Mouse (Mus musculus) layer of hippocampus, adult 2 months (tissue): ENCODE measurements around the gene Eno2. TPM values are rescaled to one million over a fixed set of nuclear protein-coding genes. Genes with fewer than 3 reads are reported as not detected.

Experiments
- DNase-seq, 2 experiments: peaks; one replicate each; pipeline ENCODE4 v3.0.0; 2022; ENCODE audit warnings: low spot score in 2 of 2
- H3K27ac ChIP-seq: fragments of 200-600 bp; 2 replicates; pipeline ENCODE4 v1.8.1; 2022
- H3K4me3 ChIP-seq: fragments of 200-600 bp; 2 replicates; pipeline ENCODE4 v1.8.1; 2022; ENCODE audit warnings: mild to moderate bottlenecking
- CTCF ChIP-seq: fragments of 200-600 bp; conservative IDR thresholded peaks from 2 replicates; pipeline ENCODE4 v1.8.1; 2022; ENCODE audit warnings: antibody characterized with exemption, mild to moderate bottlenecking, moderate library complexity
- total RNA-seq, 2 experiments: library from RNA; stranded (reverse); gene quantifications; 2 replicates each; pipeline ENCODE4 v1.2.3; 2021

Gene Eno2
- total RNA-seq, 2 experiments from 2014 or later = 981 to 1,025 TPM

DNA sequence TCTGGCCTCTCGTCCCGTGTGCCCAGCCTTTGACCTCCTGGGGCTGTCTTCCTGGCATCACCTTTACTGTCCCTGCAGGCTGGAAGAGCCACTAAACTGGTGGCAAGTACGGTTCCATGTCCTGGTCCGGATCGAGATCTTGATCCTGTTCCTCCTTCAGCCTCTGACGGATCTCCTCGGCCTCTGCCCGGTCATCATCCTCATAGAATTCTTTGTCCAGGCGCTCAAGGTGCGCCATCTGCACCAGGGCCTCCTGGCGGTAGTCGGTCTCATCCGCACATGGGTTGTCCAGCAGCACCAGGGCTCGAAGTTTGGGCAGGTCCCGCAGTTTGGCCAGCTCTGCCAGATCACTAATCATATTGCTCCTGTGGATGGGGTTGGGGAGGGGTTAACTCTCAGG lies 1.0 kb upstream of the Eno2 start:
- H3K4me3 ChIP-seq = no peak overlapping the region
- no peak for TF ChIP-seq CTCF
- 0 out of 2 replicates have a peak overlapping the region, but pooled peaks have one; percentile 10 for H3K27ac ChIP-seq
- no peak for DNase-seq

DNA sequence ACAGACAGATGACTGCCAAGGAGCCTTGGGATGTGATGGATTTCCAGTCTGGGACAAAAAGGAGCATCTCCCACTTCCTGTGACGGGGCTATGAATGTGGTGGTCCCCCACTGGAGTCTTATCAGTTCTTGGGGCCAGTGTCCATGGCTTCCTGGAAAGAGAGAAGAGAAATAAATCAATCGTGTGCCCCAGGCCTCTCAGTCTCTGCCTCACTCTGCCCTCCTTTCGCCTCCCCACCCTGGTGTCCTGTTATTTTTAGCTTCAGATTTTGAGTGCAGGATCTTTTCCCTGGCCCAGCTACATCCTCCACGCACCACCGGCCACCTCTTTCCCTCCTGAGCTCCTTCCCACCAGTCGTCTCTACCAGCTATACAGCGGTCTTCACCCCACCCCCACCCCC lies 540 bp upstream of the Eno2 start:
- Histone ChIP-seq H3K27ac (peak overlapping the region; percentile 98), H3K4me3 (peak overlapping the region; percentile 88)
- no peak for DNase-seq
- no peak for TF ChIP-seq CTCF

DNA sequence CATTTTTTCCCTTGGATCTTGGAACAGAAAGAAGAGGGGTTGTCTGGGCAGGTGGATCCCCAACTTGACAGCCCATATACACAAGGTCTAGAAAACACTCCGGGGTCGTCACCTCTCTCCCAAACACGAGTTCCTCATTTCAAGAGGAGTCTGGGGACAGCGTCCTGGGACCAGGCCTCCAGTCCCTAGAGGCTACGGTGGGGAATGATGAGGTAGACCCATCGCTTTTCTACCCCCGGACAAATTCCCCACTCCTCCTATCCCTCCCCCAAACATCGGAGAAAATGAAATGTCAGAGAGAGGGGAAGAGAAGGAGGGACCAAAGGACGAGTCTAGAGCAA lies 799 bp downstream of the Eno2 start:
- TF ChIP-seq CTCF = no peak
- no peak for DNase-seq
- peak overlapping the region; percentile 88 for H3K4me3 ChIP-seq
- H3K27ac ChIP-seq = peak overlapping the region; percentile 98

DNA sequence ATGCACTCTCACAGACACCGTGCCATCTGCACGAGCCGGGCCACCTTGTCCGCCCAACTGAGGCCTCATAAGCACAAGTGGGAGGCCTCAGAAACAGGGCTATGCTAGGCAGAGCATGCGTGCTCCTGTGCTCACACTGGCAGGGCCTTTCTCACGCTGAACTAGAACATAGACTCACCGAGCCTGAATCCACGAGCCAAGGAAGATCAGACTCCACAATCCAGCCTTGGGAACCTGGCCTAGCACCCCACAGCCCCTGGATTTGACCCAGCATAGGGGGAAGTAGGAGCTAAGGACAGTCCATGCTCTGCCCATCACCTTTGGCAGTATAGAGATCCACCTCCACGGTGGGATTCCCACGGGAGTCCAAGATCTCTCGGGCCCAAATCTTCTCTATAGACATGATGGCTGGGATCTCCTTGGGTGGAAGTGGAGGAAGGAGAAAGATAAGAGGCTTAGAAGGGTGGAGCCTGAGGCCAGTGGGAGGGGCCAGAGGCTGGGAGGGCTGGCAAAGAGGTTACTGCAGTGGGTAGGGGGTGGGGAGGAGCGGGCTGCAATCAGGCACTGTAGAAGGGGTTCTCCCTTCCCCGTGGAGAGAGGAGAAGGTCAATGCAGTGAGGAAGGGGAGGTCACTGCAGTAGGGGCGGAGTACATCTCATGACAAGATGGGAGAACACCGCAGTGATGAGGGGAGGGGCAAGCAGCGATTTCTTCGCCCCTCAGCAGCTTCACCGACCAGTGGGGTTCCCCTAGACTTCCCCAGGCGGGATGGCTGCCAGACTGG lies 1.4 kb downstream of the Eno2 start:
- Histone ChIP-seq H3K4me3 (peak overlapping the region; percentile 88), H3K27ac (peak overlapping the region; percentile 98)
- TF ChIP-seq CTCF = no peak
- DNase-seq = peak in 1 of 2 experiments; percentile 72

DNA sequence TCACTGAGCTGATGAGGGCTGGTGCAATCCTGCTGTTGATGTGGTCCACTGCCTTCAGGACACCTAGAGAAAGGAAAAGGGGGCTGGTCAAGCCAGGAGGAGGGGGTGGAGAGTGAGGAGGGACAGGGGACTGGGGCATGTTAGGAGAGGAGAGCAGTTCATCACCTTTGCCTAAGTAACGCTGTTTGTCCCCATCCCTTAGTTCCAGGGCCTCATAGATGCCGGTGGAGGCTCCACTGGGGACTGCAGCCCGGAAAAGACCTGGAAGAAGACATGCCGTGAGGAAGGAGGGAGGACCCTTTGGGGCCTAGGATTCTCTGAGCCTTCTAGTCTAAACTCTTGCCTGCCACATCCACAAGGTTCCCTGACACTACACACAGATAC lies 1.9 kb downstream of the Eno2 start:
- Histone ChIP-seq H3K27ac (peak overlapping the region; percentile 98), H3K4me3 (peak overlapping the region; percentile 88)
- DNase-seq = no peak
- no peak for TF ChIP-seq CTCF

DNA sequence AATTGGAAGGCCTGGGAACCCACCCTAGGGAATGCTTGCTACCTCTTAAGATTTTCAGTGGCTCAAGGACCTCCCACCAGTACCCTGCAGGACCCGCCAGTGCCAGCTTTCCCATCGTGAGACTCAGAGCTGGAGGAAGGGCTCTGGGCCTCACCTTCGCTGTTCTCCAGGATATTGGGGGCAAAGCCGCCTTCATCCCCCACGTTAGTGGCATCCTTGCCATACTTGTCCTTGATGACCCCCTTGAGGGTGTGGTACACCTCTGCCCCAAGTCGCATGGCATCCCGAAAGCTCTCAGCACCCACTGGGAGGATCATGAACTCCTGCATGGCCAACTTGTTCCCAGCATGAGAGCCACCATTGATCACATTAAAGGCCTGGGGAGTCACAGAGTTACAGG lies 3.5 kb downstream of the Eno2 start:
- TF ChIP-seq CTCF = no peak
- no peak overlapping the region for H3K27ac ChIP-seq
- no peak for DNase-seq
- no peak overlapping the region for H3K4me3 ChIP-seq

DNA sequence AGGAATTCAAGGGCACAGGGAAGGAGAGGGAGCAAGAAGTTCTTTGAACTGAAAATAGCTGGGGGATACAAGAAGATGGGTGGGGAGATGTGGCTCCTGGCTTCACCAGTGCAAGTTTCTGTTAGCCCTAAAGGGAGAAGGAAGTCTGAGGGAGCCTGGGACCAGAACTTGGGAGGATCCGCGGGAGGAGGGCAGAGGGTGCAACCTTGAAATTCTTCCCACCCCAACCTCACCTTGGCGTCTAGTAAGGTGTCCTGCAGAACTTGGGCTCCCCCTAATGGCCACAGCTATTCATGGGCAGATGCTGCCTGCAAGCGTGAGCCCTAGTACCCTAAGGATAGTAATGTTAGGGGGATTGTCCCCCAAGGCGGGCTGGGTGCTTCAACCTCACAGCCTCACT lies 10.2 kb downstream of the Eno2 start:
- peak overlapping the region; percentile 1; the same call in 1 of the 2 replicates for H3K4me3 ChIP-seq
- TF ChIP-seq CTCF = peak; percentile 96
- peak overlapping the region; percentile 94 for H3K27ac ChIP-seq
- peak; percentile 82 to 86 for DNase-seq

DNA sequence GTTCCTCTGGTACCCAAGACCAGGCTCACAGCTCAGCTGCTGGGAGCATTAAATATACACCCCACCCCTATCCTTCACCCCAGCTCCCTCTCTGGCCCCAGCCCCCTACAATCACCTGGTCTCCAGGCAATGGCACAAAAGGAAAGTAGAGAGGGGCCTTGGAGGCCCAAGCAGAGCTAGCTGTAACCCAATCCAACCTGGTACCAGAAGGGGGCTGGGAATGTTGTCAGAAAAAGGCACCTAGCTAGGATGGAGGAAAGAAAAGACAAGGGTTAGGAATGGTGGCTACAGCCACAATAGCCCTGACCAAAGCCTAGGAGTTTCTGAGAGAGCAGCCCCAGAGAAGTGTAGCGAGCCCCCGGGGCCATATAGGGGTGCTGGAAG lies 10.6 kb downstream of the Eno2 start:
- H3K27ac ChIP-seq = peak overlapping the region; percentile 94
- no peak for DNase-seq
- peak overlapping the region; percentile 1; the same call in 1 of the 2 replicates for H3K4me3 ChIP-seq
- TF ChIP-seq CTCF = no peak

DNA sequence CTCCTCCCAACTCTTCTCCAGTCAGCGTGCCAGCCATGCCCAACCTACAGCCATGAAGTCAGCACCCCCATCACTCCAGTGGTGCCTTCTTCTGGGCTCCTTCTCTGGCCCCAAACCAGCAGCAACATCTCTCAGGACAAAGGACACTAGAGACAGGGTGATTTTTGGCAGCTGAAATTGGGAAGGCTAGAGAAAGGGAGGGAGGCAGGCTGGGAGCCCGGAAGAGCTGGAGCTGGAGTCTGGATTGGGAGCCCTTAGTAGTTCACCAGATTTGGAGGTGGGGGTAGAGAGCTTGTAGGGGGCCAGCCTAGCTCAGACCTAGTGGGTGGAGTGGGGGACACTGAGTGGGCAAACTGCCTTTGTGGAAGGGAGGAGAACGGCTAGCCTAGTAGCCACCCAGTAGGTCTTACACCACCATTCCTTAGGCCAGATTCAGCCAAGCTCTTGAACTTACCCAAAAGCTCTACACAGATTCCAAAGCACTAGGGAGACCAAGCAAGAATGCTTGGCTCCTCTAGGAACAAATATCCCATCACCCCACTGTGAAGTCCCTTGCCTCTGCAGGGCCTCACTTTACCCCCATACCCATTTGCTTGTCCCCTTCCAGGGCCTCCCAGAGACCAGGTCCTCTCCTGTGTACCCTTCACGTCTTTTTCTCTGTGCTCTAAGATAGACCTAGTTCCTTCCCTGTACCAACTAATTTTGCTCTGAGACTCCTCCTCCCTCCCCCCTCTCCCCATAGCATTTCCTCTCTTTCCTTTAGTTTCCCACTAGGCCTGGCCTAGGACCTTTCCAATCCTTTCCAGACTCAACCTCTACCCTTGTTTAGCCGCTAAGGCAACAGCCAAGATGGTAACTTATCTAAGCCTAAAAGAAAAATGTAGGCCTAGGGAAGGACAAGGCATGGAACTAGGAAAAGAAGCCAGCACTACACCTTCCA lies 11.3 kb downstream of the Eno2 start:
- DNase-seq = peak; percentile 60 to 68
- TF ChIP-seq CTCF = no peak
- Histone ChIP-seq H3K4me3 (peak overlapping the region; percentile 59), H3K27ac (peak overlapping the region; percentile 94)

DNA sequence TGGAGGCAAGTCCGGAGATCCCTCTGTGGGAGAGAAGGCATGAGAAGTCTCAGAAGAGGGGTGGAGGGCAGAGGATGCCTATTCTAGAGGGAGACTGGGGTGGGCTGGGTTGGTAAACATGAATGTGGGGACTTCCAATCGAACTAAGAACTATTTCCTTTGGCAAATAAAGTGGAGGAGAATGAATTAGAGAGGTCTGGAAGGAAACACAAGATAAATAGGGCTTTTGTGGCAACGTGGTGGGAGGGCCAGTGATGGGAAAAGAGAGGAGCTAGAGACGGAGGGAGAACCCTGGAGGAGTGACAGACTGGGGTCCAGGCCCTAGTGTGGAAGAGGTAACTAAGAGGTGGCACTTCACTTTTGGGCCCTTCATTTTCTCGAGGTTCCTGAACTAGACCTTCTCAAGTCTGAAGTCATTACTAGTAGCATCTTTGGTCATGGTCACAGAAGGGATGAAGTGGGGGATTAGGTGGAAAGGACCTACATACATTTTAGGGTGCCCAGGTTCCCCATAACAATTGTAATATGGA lies 12.1 kb downstream of the Eno2 start:
- TF ChIP-seq CTCF = no peak
- no peak for DNase-seq
- peak overlapping the region; percentile 59 for H3K4me3 ChIP-seq
- H3K27ac ChIP-seq = peak overlapping the region; percentile 94

DNA sequence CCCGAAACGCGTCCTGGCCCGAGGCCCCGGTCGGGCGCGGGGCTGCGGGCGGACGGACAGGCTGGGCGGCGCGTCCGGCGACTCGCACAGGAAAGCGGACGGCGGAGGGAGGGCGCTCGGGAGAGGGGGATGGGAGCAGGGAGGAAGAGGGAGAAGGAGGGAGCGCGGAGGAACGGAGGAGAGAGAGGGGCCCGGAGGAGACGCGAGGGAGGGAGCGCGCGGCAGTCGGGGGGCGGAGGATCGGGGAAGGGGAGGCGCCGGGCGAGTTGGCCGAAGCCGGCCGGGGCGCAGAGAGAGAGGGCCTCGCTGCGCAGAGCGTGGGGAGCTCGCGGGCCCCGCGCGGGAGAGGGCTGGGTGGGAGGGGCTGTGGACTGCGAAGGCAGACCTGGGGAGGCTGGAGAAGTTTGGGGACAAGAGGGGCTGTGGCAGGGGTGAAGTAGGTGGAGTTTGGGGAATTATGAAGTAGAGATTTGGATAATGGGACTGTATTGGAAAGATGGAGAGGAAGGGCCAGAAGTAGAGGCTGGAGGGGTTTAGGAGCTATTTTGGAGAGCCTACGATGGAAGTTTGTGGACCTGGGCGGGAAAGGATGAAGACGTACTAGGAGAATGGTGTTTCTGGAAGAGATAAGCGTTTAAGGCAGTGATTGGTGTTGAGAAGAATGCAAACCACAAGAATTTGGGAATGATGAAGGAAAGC lies 12.7 kb downstream of the Eno2 start:
- no peak for TF ChIP-seq CTCF
- DNase-seq = peak; percentile 80 to 82
- H3K4me3 ChIP-seq = peak overlapping the region; percentile 59
- H3K27ac ChIP-seq = peak overlapping the region; percentile 94

DNA sequence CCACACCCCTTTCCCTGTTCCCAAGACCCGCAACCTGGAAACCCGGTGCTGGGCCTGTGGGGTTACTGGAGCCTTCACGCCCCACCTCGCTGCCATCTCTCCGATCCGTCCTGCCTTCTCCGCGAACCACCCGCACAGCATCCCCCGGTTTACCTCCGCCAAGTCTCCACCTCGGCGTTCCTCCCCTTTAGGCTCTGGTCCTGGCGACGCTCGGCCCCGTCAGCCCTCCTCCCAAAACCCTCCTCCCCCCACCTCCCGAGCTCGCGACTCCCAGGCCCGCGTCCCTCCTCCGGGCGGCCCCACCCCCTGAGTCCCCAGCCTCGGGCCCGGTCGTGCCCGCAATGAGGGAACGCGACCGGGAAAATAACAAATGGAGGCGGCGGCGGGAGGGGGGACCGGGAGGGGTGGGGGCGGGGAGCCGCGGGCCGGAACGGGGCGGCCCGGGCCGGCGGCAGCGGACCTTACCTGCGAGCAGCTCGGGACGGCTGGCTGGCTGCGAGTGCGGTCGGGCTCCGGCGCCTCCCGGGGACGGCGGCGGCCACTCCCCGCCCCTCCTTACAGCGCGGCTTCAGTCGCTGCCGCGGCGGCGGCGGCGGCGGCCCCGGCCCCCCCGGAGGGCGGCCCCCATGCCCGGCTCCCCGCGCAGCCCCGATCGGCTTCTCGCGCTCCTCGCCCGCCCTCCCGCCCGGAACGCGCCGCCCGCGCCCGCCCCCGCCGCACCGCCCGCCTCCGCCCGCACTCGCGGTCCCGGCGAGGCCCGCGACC lies 13.5 kb downstream of the Eno2 start, which contains the start of the genes Gm45234 and Atn1:
Gm45234 (minus strand) TSS at position 191 of the 765 bp plus-strand sequence.
Atn1 (minus strand) TSS at position 694 of the 765 bp plus-strand sequence.
- peak within 1 kb of the TSS; percentile 94 for H3K27ac ChIP-seq
- H3K4me3 ChIP-seq = peak within 1 kb of the TSS; percentile 75
- TF ChIP-seq CTCF = no peak
- peak in 1 of 2 experiments; percentile 52 for DNase-seq
